24 mouse cellular contexts compared by ENCODE assay signal in genomic region chr3:121880355-121880754, GRCm38 (mm10).
DNase-seq lines count a peak whose midpoint lies in the region; ATAC-seq lines count a peak whose summit lies in the region.
"Had no signal": no experiment of that assay in that cellular context is flagged by ENCODE, and none has a peak within 500 bp of the region (broad histone marks: within the 10 kb centered on the region; RNA-seq: fewer than 3 reads in every experiment).

No protein-coding gene starts in this region.

- H3K4me1 ChIP-seq in intestine, embryonic 16.5 days (ENCODE audit: control insufficient read depth, insufficient read depth, low read length) = no peaks in the 10 kb centered on the region
- H3K4me1 ChIP-seq in liver, embryonic 16.5 days (ENCODE audit: control insufficient read depth, low read depth, low read length) = no peaks in the 10 kb centered on the region; the same call in 1 of the 2 replicates
- H3K4me1 ChIP-seq: stomach, embryonic 15.5 days had no signal

- no peaks in the 10 kb centered on the region for H3K9me3 ChIP-seq in intestine, embryonic 16.5 days (ENCODE audit: control insufficient read depth, low read length)
- no peaks in the 10 kb centered on the region for H3K9me3 ChIP-seq in liver, embryonic 16.5 days (replicated peaks; ENCODE audit: control insufficient read depth, low read length)
- H3K9me3 ChIP-seq: embryonic facial prominence, embryonic 15.5 days; forebrain, embryonic 15.5 days; G1E; hindbrain, embryonic 10.5 days; neural tube, embryonic 15.5 days; stomach, embryonic 15.5 days had no signal

- H3K9ac ChIP-seq in intestine, embryonic 16.5 days (ENCODE audit: low read depth, low read length) = no peak overlapping the region
- H3K9ac ChIP-seq in liver, embryonic 16.5 days (ENCODE audit: low read depth, low read length) = no peak overlapping the region
- H3K9ac ChIP-seq: embryonic facial prominence, embryonic 15.5 days; forebrain, embryonic 15.5 days; neural tube, embryonic 15.5 days; stomach, embryonic 15.5 days had no signal

- H3K27me3 ChIP-seq in intestine, embryonic 16.5 days (replicated peaks; ENCODE audit: control insufficient read depth, insufficient read depth, low read length) = no peaks in the 10 kb centered on the region
- H3K27me3 ChIP-seq in liver, embryonic 16.5 days (ENCODE audit: control insufficient read depth, insufficient read depth, low read depth, low read length) = no peaks in the 10 kb centered on the region
- H3K27me3 ChIP-seq: CH12.LX; forebrain, embryonic 15.5 days; neural tube, embryonic 15.5 days; Patski; stomach, embryonic 15.5 days had no signal

- WGBS in intestine, embryonic 16.5 days = 66% methylated on average over 8 of the region's 8 CpGs
- WGBS in liver, embryonic 16.5 days (ENCODE audit: insufficient replicate concordance) = 68% methylated on average over 8 of the region's 8 CpGs

- peak; percentile 46 to 69 for DNase-seq in kidney, adult 8-10 months
- no peak for DNase-seq in kidney, postnatal 4 days
- DNase-seq in kidney, postnatal 36 days = peak; percentile 44 to 79
- no peak for DNase-seq in cerebellum, postnatal 10 days
- DNase-seq in cerebellum, postnatal 25 days = no peak
- DNase-seq: B cell, adult 2 months; cerebellum, adult 11-12 months; gastrocnemius, postnatal 10 days; thymus, adult 18-20 months; thymus, postnatal 36 days had no signal

- no peak overlapping the region for H3K4me2 ChIP-seq in intestine, embryonic 16.5 days (ENCODE audit: low read depth, low read length)
- no peak overlapping the region for H3K4me2 ChIP-seq in liver, embryonic 16.5 days (ENCODE audit: low read depth, low read length)
- H3K4me2 ChIP-seq: embryonic facial prominence, embryonic 15.5 days; forebrain, embryonic 15.5 days; heart, embryonic 11.5 days; neural tube, embryonic 15.5 days; stomach, embryonic 15.5 days had no signal

- H3K4me3 ChIP-seq in intestine, embryonic 16.5 days (ENCODE audit: low read length) = no peak overlapping the region
- H3K4me3 ChIP-seq in liver, embryonic 16.5 days (ENCODE audit: low read depth, low read length) = no peak overlapping the region
- H3K4me3 ChIP-seq: embryonic facial prominence, embryonic 15.5 days; forebrain, embryonic 15.5 days; hindbrain, embryonic 10.5 days; left cerebral cortex, adult 2 months; neural tube, embryonic 15.5 days; stomach, embryonic 15.5 days had no signal

- H3K36me3 ChIP-seq in intestine, embryonic 16.5 days (ENCODE audit: control insufficient read depth, insufficient read depth, low read length) = no peaks in the 10 kb centered on the region
- H3K36me3 ChIP-seq in liver, embryonic 16.5 days (ENCODE audit: control insufficient read depth, insufficient read depth) = no peaks in the 10 kb centered on the region
- H3K36me3 ChIP-seq: embryonic facial prominence, embryonic 15.5 days; forebrain, embryonic 15.5 days; G1E; hindbrain, embryonic 10.5 days; neural tube, embryonic 15.5 days; stomach, embryonic 15.5 days had no signal

- peak; percentile 85 for ATAC-seq in intestine, embryonic 16.5 days
- ATAC-seq in liver, embryonic 16.5 days (ENCODE audit: low read depth) = peak; percentile 88
- ATAC-seq: forebrain, embryonic 15.5 days; hindbrain, embryonic 16.5 days; Patski had no signal

- H3K27ac ChIP-seq in intestine, embryonic 16.5 days (ENCODE audit: low read length) = no peak overlapping the region
- H3K27ac ChIP-seq in liver, embryonic 16.5 days (ENCODE audit: low read length) = peak overlapping the region; percentile 13; the same call in 1 of the 2 replicates
- H3K27ac ChIP-seq: embryonic facial prominence, embryonic 15.5 days; forebrain, embryonic 15.5 days; hindbrain, embryonic 10.5 days; left cerebral cortex, adult 2 months; macrophage; neural tube, embryonic 15.5 days; stomach, embryonic 15.5 days had no signal

Comparison
In these comparisons a context has a peak if more than half of its experiments do, and no peak if none do; other contexts are left out.
1. DNase-seq: peak in kidney, adult 8-10 months (2 of 2) and kidney, postnatal 36 days (2 of 2); none in kidney, postnatal 4 days (0 of 2), cerebellum, postnatal 10 days (0 of 2) and cerebellum, postnatal 25 days (0 of 2).